Mouse (Mus musculus) intestine, embryonic 16.5 days (tissue): Measurements from ENCODE around the gene Calhm2. TPM values are rescaled to one million over a fixed set of nuclear protein-coding genes. Genes with fewer than 3 reads are reported as not detected.

Experiments
- ATAC-seq: fragments of 200-750 bp; cut with Nextera tagmentation; 2 replicates; pipeline ENCODE4 v1.8.0; 2017; ENCODE audit warnings: moderate TSS enrichment, moderate library complexity
- H3K27ac ChIP-seq: fragments of 300-500 bp; sonication (generic); 2 replicates; pipeline ENCODE4 v1.5.1; 2014; ENCODE audit warnings: mild to moderate bottlenecking, low read length
- H3K27me3 ChIP-seq: fragments of 300-500 bp; sonication (generic); replicated peaks from 2 replicates; pipeline ENCODE4 v1.6.1; 2014; ENCODE audit warnings: low read length, control low read depth, mixed read lengths; ENCODE audit not compliant: control insufficient read depth, insufficient read depth
- H3K36me3 ChIP-seq: fragments of 300-500 bp; sonication (generic); 2 replicates; pipeline ENCODE4 v1.6.1; 2014; ENCODE audit warnings: low read length, control low read depth; ENCODE audit not compliant: control insufficient read depth, insufficient read depth
- H3K4me1 ChIP-seq: fragments of 300-500 bp; sonication (generic); 2 replicates; pipeline ENCODE4 v1.6.1; 2014; ENCODE audit warnings: low read length, control low read depth, mixed read lengths; ENCODE audit not compliant: control insufficient read depth, insufficient read depth
- H3K4me2 ChIP-seq: fragments of 300-500 bp; sonication (generic); 2 replicates; pipeline ENCODE4 v1.6.1; 2014; ENCODE audit warnings: low read depth, low read length, control low read depth
- H3K4me3 ChIP-seq: fragments of 300-500 bp; sonication (generic); 2 replicates; pipeline ENCODE4 v1.5.1; 2014; ENCODE audit warnings: mild to moderate bottlenecking, low read length
- H3K9ac ChIP-seq: fragments of 300-500 bp; sonication (generic); 2 replicates; pipeline ENCODE4 v1.6.1; 2014; ENCODE audit warnings: low read depth, low read length
- H3K9me3 ChIP-seq: fragments of 300-500 bp; sonication (generic); 2 replicates; pipeline ENCODE4 v1.6.1; 2016; ENCODE audit warnings: low read length, control low read depth; ENCODE audit not compliant: control insufficient read depth
- whole genome bisulfite sequencing: fragments of 180-500 bp; shearing (Covaris S2); extraction: QIAGEN DNeasy Blood & Tissue Kit; methylation state at CpG from one replicate; pipeline ENCODE4 v1.1.7; 2014; 5-methylcytosine and 5-hydroxymethylcytosine counted together
- polyA plus RNA-seq: library from polyadenylated mRNA; unstranded; fragments of >200 nt; fragmentation: Nextera tagmentation; extraction: Ambion mirVana; gene quantifications from 2 replicates; pipeline ENCODE4 v1.2.1, GENCODE M21; 2015

Gene Calhm2
- polyA plus RNA-seq, 1 experiment from 2014 or later = 6.4 TPM

GRCm38 (mm10) chr19:47065860-47066259, 72.2 kb downstream of the Calhm2 start:
- no peak overlapping the region for H3K4me2 ChIP-seq
- H3K36me3 ChIP-seq = no peaks in the 10 kb centered on the region
- H3K4me1 ChIP-seq = no peaks in the 10 kb centered on the region
- no peak for ATAC-seq
- H3K9me3 ChIP-seq = no peaks in the 10 kb centered on the region
- H3K9ac ChIP-seq = no peak overlapping the region
- H3K4me3 ChIP-seq = no peak overlapping the region
- no peaks in the 10 kb centered on the region for H3K27me3 ChIP-seq
- H3K27ac ChIP-seq = no peak overlapping the region
- WGBS = 92% methylated on average over 3 of the region's 3 CpGs

- no peak overlapping the region for H3K4me3 ChIP-seq
- no peak overlapping the region for H3K9ac ChIP-seq
- H3K36me3 ChIP-seq = no peaks in the 10 kb centered on the region
- whole genome bisulfite sequencing = 74% methylated on average over 1 of the region's 1 CpGs
- ATAC-seq = no peak
- no peaks in the 10 kb centered on the region for H3K9me3 ChIP-seq
- no peak overlapping the region for H3K27ac ChIP-seq
- no peaks in the 10 kb centered on the region for H3K4me1 ChIP-seq
- no peaks in the 10 kb centered on the region for H3K27me3 ChIP-seq
- no peak overlapping the region for H3K4me2 ChIP-seq
Measured at GRCm38 (mm10) chr19:47057684-47058083, 80.4 kb downstream of the Calhm2 start.

Other genes with a start within 250 kb of the Calhm2 start
- gene Ina, start 123.6 kb downstream of the Calhm2 start, polyA plus RNA-seq = 5.6 and 7.9 TPM in 2 replicates
- 37.6 and 45.3 TPM in 2 replicates for gene Nt5c2, start 123.1 kb downstream of the Calhm2 start, polyA plus RNA-seq
- 16.1 and 16.7 TPM in 2 replicates for gene Pcgf6, start 87.4 kb downstream of the Calhm2 start, polyA plus RNA-seq
- 3.6 and 3.8 TPM in 2 replicates for gene Taf5, start 70.5 kb downstream of the Calhm2 start, polyA plus RNA-seq
- gene Usmg5, start 47.6 kb downstream of the Calhm2 start, polyA plus RNA-seq = 1,592 and 1,616 TPM in 2 replicates
- 7.1 and 7.4 TPM in 2 replicates for gene Pdcd11, start 47.5 kb downstream of the Calhm2 start, polyA plus RNA-seq
- gene Calhm1, start 6.0 kb upstream of the Calhm2 start, polyA plus RNA-seq = not detected in 2 replicates
- 0.88 and 1.1 TPM in 2 replicates for gene Calhm3, start 19.5 kb upstream of the Calhm2 start, polyA plus RNA-seq
- 3.7 and 4.2 TPM in 2 replicates for gene Neurl1a, start 40.5 kb upstream of the Calhm2 start, polyA plus RNA-seq